Mouse (Mus musculus): Measurements from ENCODE around the gene Sstr1. TPM values are rescaled to one million over a fixed set of nuclear protein-coding genes. Genes with fewer than 3 reads are reported as not detected.

The Sstr1 gene
- polyA plus RNA-seq (2015; fragmentation: Nextera tagmentation; extraction: Ambion mirVana) = not detected in 2 replicates

- Histone ChIP-seq H3K9ac (replicated peaks) (no peak within 1 kb of the TSS), H3K27me3 (ENCODE audit: insufficient read depth, low read length) (peaks cover 34% of the 10 kb centered on the region), H3K4me3 (ENCODE audit: low read depth, low read length) (peak within 1 kb of the TSS; percentile 17; the same call in 1 of the 2 replicates), H3K36me3 (replicated peaks; ENCODE audit: insufficient read depth, low read length) (no peaks in the 10 kb centered on the region), H3K9me3 (ENCODE audit: low read length) (no peaks in the 10 kb centered on the region), H3K27ac (ENCODE audit: low read depth) (no peak within 1 kb of the TSS), H3K4me2 (ENCODE audit: low read depth, low read length) (peak within 1 kb of the TSS; percentile 52), H3K4me1 (ENCODE audit: insufficient read depth) (no peaks in the 10 kb centered on the region; the same call in none of the 2 replicates)
- ATAC-seq (no peak), DNase-seq (no peak)
- no peak for TF ChIP-seq EP300 (IDR thresholded peaks at IDR 0.05; ENCODE audit: low read depth)
- no peak for TF ChIP-seq CTCF (IDR thresholded peaks at IDR 0.05; ENCODE audit: low read depth)
- 24% methylated on average over 21 of the region's 21 CpGs for WGBS (ENCODE audit: insufficient replicate concordance)
Measured at GRCm38 (mm10) chr12:58211163-58212071, at the start of gene Sstr1. Sstr1 (plus strand) TSS chr12:58211772.

GRCm38 (mm10) chr12:58198810-58199209, 12.8 kb upstream of the Sstr1 start:
- no peak overlapping the region for H3K27ac ChIP-seq (ENCODE audit: low read depth)
- no peak overlapping the region for H3K4me3 ChIP-seq (ENCODE audit: low read depth, low read length)
- ATAC-seq (no peak), DNase-seq (no peak)
- no peak overlapping the region for H3K4me2 ChIP-seq (ENCODE audit: low read depth, low read length)
- TF ChIP-seq CTCF (IDR thresholded peaks at IDR 0.05; ENCODE audit: low read depth) (no peak), EP300 (IDR thresholded peaks at IDR 0.05; ENCODE audit: low read depth) (no peak)
- no peaks in the 10 kb centered on the region for H3K27me3 ChIP-seq (ENCODE audit: insufficient read depth, low read length)
- 86% methylated on average over 1 of the region's 1 CpGs for WGBS (ENCODE audit: insufficient replicate concordance)
- no peaks in the 10 kb centered on the region for H3K9me3 ChIP-seq (ENCODE audit: low read length)
- H3K36me3 ChIP-seq (replicated peaks; ENCODE audit: insufficient read depth, low read length) = no peaks in the 10 kb centered on the region
- H3K4me1 ChIP-seq (ENCODE audit: insufficient read depth) = no peaks in the 10 kb centered on the region
- H3K9ac ChIP-seq (replicated peaks) = no peak overlapping the region

- H3K27ac ChIP-seq (ENCODE audit: low read depth) = no peak overlapping the region
- H3K36me3 ChIP-seq (replicated peaks; ENCODE audit: insufficient read depth, low read length) = no peaks in the 10 kb centered on the region
- DNase-seq (no peak), ATAC-seq (no peak)
- no peak overlapping the region for H3K4me3 ChIP-seq (ENCODE audit: low read depth, low read length)
- no peaks in the 10 kb centered on the region for H3K9me3 ChIP-seq (ENCODE audit: low read length)
- H3K4me1 ChIP-seq (ENCODE audit: insufficient read depth) = no peaks in the 10 kb centered on the region
- TF ChIP-seq EP300 (IDR thresholded peaks at IDR 0.05; ENCODE audit: low read depth) = no peak
- TF ChIP-seq CTCF (IDR thresholded peaks at IDR 0.05; ENCODE audit: low read depth) = peak; percentile 42
- H3K4me2 ChIP-seq (ENCODE audit: low read depth, low read length) = no peak overlapping the region
- H3K9ac ChIP-seq (replicated peaks) = no peak overlapping the region
- H3K27me3 ChIP-seq (ENCODE audit: insufficient read depth, low read length) = no peaks in the 10 kb centered on the region
Measured at GRCm38 (mm10) chr12:58201190-58201589, 10.4 kb upstream of the Sstr1 start.

GRCm38 (mm10) chr12:58207956-58208355, 3.6 kb upstream of the Sstr1 start:
- TF ChIP-seq EP300 (IDR thresholded peaks at IDR 0.05; ENCODE audit: low read depth) (no peak), CTCF (IDR thresholded peaks at IDR 0.05; ENCODE audit: low read depth) (no peak)
- Histone ChIP-seq H3K4me3 (ENCODE audit: low read depth, low read length) (no peak overlapping the region), H3K4me2 (ENCODE audit: low read depth, low read length) (no peak overlapping the region), H3K4me1 (ENCODE audit: insufficient read depth) (no peaks in the 10 kb centered on the region), H3K9ac (replicated peaks) (no peak overlapping the region), H3K36me3 (replicated peaks; ENCODE audit: insufficient read depth, low read length) (no peaks in the 10 kb centered on the region), H3K27me3 (ENCODE audit: insufficient read depth, low read length) (peaks cover 23% of the 10 kb centered on the region), H3K27ac (ENCODE audit: low read depth) (no peak overlapping the region), H3K9me3 (ENCODE audit: low read length) (no peaks in the 10 kb centered on the region)
- ATAC-seq (no peak), DNase-seq (no peak)
- 84% methylated on average over 1 of the region's 1 CpGs for WGBS (ENCODE audit: insufficient replicate concordance)

GRCm38 (mm10) chr12:58212261-58212923, 820 bp downstream of the Sstr1 start:
- ATAC-seq = no peak

GRCm38 (mm10) chr12:58212924-58213450, 1.4 kb downstream of the Sstr1 start:
- Histone ChIP-seq H3K4me3 (ENCODE audit: low read depth, low read length) (peak overlapping the region; percentile 13; the same call in 1 of the 2 replicates), H3K9me3 (ENCODE audit: low read length) (no peaks in the 10 kb centered on the region), H3K4me2 (ENCODE audit: low read depth, low read length) (peak overlapping the region; percentile 52), H3K9ac (replicated peaks) (no peak overlapping the region), H3K27me3 (ENCODE audit: insufficient read depth, low read length) (peaks cover 34% of the 10 kb centered on the region), H3K4me1 (ENCODE audit: insufficient read depth) (no peaks in the 10 kb centered on the region; the same call in none of the 2 replicates), H3K27ac (ENCODE audit: low read depth) (no peak overlapping the region), H3K36me3 (replicated peaks; ENCODE audit: insufficient read depth, low read length) (no peaks in the 10 kb centered on the region)
- no peak for TF ChIP-seq CTCF (IDR thresholded peaks at IDR 0.05; ENCODE audit: low read depth)
- no peak for TF ChIP-seq EP300 (IDR thresholded peaks at IDR 0.05; ENCODE audit: low read depth)
- 5% methylated on average over 29 of the region's 29 CpGs for WGBS (ENCODE audit: insufficient replicate concordance)
- no peak for ATAC-seq
- peak; percentile 13 for DNase-seq

More at GRCm38 (mm10) chr12:58212261-58212923, 820 bp downstream of the Sstr1 start:
- H3K4me1 ChIP-seq (ENCODE audit: insufficient read depth) = no peaks in the 10 kb centered on the region; the same call in none of the 2 replicates
- H3K27ac ChIP-seq (ENCODE audit: low read depth) = no peak overlapping the region
- H3K9me3 ChIP-seq (ENCODE audit: low read length) = no peaks in the 10 kb centered on the region
- peak overlapping the region; percentile 17; the same call in 1 of the 2 replicates for H3K4me3 ChIP-seq (ENCODE audit: low read depth, low read length)
- H3K27me3 ChIP-seq (ENCODE audit: insufficient read depth, low read length) = peaks cover 34% of the 10 kb centered on the region
- H3K4me2 ChIP-seq (ENCODE audit: low read depth, low read length) = peak overlapping the region; percentile 52
- H3K9ac ChIP-seq (replicated peaks) = no peak overlapping the region
- H3K36me3 ChIP-seq (replicated peaks; ENCODE audit: insufficient read depth, low read length) = no peaks in the 10 kb centered on the region
- TF ChIP-seq EP300 (IDR thresholded peaks at IDR 0.05; ENCODE audit: low read depth) = no peak
- DNase-seq = no peak
- WGBS (ENCODE audit: insufficient replicate concordance) = 3% methylated on average over 37 of the region's 39 CpGs

All from liver, postnatal 0 days (tissue).